Mouse (Mus musculus): ENCODE results near the gene Gm5108.

DNA sequence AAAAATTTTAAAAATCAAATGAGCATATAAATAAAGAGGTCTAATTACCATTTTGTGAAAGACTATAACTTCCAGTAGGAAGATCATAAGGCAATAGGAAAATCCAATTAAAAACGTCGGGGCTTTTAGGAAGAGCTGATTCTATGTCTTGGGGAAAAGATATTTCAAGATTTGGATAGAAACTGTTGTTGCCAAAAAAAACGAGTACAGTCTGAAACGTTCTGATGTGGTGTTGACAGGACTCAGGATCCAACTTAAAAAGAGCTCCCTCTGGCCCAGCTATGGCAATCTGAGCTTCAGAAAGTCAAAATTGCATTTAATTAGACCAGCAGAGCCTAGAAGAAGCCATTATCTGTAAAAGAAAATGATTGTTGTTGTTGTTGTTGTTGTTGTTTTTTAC is 12.6 kb downstream of the Gm5108 start:
- TF ChIP-seq EP300 (IDR thresholded peaks at IDR 0.05) (no peak), CTCF (IDR thresholded peaks at IDR 0.05) (no peak)
